Mouse (Mus musculus) neural tube, embryonic 12.5 days (tissue): Measurements from ENCODE around the gene Rora. TPM values are rescaled to one million over a fixed set of nuclear protein-coding genes. Genes with fewer than 3 reads are reported as not detected.

ENCODE experiments used
- ATAC-seq: fragments of 200-750 bp; cut with Nextera tagmentation; 2 replicates; pipeline ENCODE4 v1.8.0; 2017; ENCODE audit warnings: low read depth, mild to moderate bottlenecking, moderate TSS enrichment, moderate library complexity; ENCODE audit not compliant: low FRiP score
- H3K27ac ChIP-seq: fragments of 300-500 bp; sonication (generic); 2 replicates; pipeline ENCODE4 v1.5.1; 2016
- H3K27me3 ChIP-seq: fragments of 300-500 bp; sonication (generic); replicated peaks from 2 replicates; pipeline ENCODE4 v1.6.1; 2016; ENCODE audit warnings: mild to moderate bottlenecking
- H3K36me3 ChIP-seq: fragments of 300-500 bp; sonication (generic); 2 replicates; pipeline ENCODE4 v1.6.1; 2016; ENCODE audit warnings: mild to moderate bottlenecking
- H3K4me1 ChIP-seq: fragments of 300-500 bp; sonication (generic); 2 replicates; pipeline ENCODE4 v1.6.1; 2016
- H3K4me2 ChIP-seq: fragments of 300-500 bp; sonication (generic); replicated peaks from 2 replicates; pipeline ENCODE4 v1.6.1; 2016; ENCODE audit warnings: mild to moderate bottlenecking
- H3K4me3 ChIP-seq: fragments of 300-500 bp; sonication (generic); 2 replicates; pipeline ENCODE4 v1.5.1; 2016
- H3K9ac ChIP-seq: fragments of 300-500 bp; sonication (generic); 2 replicates; pipeline ENCODE4 v1.6.1; 2016; ENCODE audit warnings: mild to moderate bottlenecking
- H3K9me3 ChIP-seq: fragments of 300-500 bp; sonication (generic); 2 replicates; pipeline ENCODE4 v1.6.1; 2016; ENCODE audit warnings: mild to moderate bottlenecking
- WGBS: fragments of 180-500 bp; shearing (Covaris S2); methylation state at CpG from one replicate; pipeline ENCODE4 v1.1.7; 2016; 5-methylcytosine and 5-hydroxymethylcytosine counted together
- polyA plus RNA-seq: library from polyadenylated mRNA; unstranded; fragments of >200 nt; fragmentation: Nextera tagmentation; extraction: Ambion mirVana; gene quantifications from 2 replicates; pipeline ENCODE4 v1.2.1, GENCODE M21; 2016

The Rora gene
- polyA plus RNA-seq, 1 experiment from 2014 or later: 5.3 TPM

DNA sequence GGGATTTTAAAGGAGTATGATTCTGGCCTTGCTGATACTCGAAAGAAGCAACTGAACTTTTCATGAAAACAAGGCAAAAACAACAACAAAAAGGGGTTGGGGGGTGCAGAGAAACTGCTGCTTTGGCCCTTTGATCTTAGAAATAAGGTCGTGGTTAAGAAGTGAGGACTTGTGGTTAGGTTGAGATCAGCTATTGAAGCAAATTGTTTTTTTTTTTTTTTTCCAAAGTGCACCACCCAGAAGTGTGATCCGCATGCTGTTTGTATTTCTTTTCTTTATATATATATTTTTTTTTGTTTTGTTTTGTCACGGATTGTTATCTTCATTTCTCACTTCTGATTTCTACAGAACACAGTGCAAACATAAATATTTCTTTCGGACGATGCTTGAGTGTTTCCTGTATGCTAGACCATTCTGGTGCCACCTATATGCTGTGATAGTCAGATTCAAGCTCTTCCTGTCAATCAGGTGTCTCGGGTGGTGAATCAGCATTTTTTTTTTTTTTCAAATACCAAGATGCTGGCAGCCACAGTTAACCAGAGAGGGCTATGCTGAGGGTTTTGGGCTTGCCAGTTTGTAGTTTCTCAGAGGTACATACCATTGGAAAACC lies 644.3 kb downstream of the Rora start:
- H3K9me3 ChIP-seq: no peaks in the 10 kb centered on the region
- H3K27ac ChIP-seq: no peak overlapping the region
- WGBS: 83% methylated on average over 7 of the region's 7 CpGs
- no peak overlapping the region for H3K9ac ChIP-seq
- no peak overlapping the region for H3K4me2 ChIP-seq
- H3K4me1 ChIP-seq: peaks cover 4% of the 10 kb centered on the region; the same call in 1 of the 2 replicates
- H3K36me3 ChIP-seq: no peaks in the 10 kb centered on the region
- peaks cover 16% of the 10 kb centered on the region for H3K27me3 ChIP-seq
- no peak overlapping the region for H3K4me3 ChIP-seq
- no peak for ATAC-seq

DNA sequence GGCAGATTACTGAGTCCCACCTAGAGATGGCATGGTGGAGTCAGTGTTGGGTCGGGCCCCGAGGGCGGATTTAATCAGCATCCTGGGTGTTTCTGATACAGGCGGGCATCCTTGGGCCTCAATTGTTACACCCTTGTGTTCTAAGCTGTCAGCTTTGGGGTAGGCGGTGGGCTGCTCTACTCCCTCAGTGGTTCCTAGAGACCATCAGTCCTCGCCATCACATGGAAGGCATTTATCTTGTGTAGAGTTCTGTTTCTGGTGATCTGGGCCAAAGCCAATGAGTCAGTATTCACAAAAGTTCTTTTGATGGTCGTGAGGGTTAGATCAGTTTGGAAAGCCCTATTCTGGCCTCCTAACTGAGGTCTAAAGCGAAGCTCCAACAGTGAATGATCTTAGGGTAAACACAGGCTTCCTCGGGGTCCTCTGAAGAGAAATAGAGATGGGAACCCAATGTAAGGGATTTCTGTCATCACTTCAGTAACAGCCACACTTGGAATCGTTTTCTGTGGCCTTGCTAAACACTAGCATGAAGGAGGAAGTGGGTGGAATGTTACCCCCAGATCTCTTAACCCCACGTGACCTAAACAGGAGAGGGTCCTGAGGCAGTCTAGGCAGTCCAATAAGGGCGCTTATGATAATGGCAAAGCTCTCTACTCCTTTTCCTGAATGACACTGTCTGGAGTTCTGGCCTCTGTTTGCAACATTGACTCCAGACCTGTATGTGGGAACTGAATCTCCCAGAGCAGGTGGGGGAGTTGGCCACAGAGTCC lies 645.2 kb downstream of the Rora start:
- Histone ChIP-seq H3K27ac (no peak overlapping the region), H3K27me3 (peaks cover 8% of the 10 kb centered on the region; the same call in 1 of the 2 replicates), H3K4me2 (no peak overlapping the region), H3K4me3 (no peak overlapping the region), H3K4me1 (peaks cover 6% of the 10 kb centered on the region; the same call in 1 of the 2 replicates), H3K9me3 (no peaks in the 10 kb centered on the region), H3K36me3 (no peaks in the 10 kb centered on the region), H3K9ac (no peak overlapping the region)
- no peak for ATAC-seq
- 82% methylated on average over 12 of the region's 12 CpGs for WGBS

GRCm38 (mm10) chr9:69299484-69299883 lies 645.9 kb downstream of the Rora start:
- no peaks in the 10 kb centered on the region for H3K9me3 ChIP-seq
- 0 out of 2 replicates have a peak, but pooled peaks cover 8% of the 10 kb centered on the region for H3K27me3 ChIP-seq
- no peak overlapping the region for H3K9ac ChIP-seq
- ATAC-seq: no peak
- H3K4me1 ChIP-seq: peaks cover 6% of the 10 kb centered on the region; the same call in 1 of the 2 replicates
- no peak overlapping the region for H3K4me2 ChIP-seq
- 70% methylated on average over 2 of the region's 2 CpGs for WGBS
- H3K36me3 ChIP-seq: no peaks in the 10 kb centered on the region
- H3K4me3 ChIP-seq: no peak overlapping the region
- no peak overlapping the region for H3K27ac ChIP-seq

- ATAC-seq: no peak
- Histone ChIP-seq H3K27me3 (0 out of 2 replicates have a peak, but pooled peaks cover 8% of the 10 kb centered on the region), H3K9me3 (no peaks in the 10 kb centered on the region), H3K36me3 (no peaks in the 10 kb centered on the region), H3K4me3 (no peak overlapping the region), H3K4me1 (peaks cover 6% of the 10 kb centered on the region; the same call in 1 of the 2 replicates), H3K9ac (no peak overlapping the region), H3K27ac (no peak overlapping the region), H3K4me2 (no peak overlapping the region)
- WGBS: 90% methylated on average over 8 of the region's 8 CpGs
Measured at GRCm38 (mm10) chr9:69300296-69300695, 646.7 kb downstream of the Rora start.

- no peaks in the 10 kb centered on the region for H3K9me3 ChIP-seq
- H3K4me2 ChIP-seq: 0 out of 2 replicates have a peak overlapping the region, but pooled peaks have one; percentile 2
- no peak overlapping the region for H3K27ac ChIP-seq
- no peak for ATAC-seq
- peaks cover 6% of the 10 kb centered on the region; the same call in 1 of the 2 replicates for H3K4me1 ChIP-seq
- no peak overlapping the region for H3K4me3 ChIP-seq
- H3K36me3 ChIP-seq: no peaks in the 10 kb centered on the region
- H3K27me3 ChIP-seq: 0 out of 2 replicates have a peak, but pooled peaks cover 5% of the 10 kb centered on the region
- WGBS: 14% methylated on average over 9 of the region's 9 CpGs
- no peak overlapping the region for H3K9ac ChIP-seq
Measured at GRCm38 (mm10) chr9:69301445-69301844, 647.9 kb downstream of the Rora start.

DNA sequence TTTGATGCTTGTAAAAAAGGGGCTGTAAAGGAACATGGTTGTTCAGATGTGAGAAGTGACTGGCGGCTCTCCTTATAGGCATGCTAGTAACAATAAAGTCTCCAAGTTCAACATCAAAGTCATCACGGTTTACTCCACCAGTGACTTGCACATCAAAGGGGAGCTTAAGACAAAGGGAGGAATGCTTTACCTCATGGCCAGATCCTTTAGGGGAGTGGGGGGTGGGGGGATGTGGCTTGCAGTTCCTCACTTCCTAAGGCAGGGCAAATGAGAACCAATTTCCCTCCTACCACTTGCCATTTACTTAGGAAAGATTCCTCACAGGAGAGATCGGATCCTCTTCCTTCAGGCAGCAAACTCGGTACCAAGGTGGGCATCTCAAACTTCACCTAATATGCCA lies 648.4 kb downstream of the Rora start:
- H3K9me3 ChIP-seq: no peaks in the 10 kb centered on the region
- no peaks in the 10 kb centered on the region for H3K36me3 ChIP-seq
- no peak overlapping the region for H3K4me3 ChIP-seq
- H3K27me3 ChIP-seq: 0 out of 2 replicates have a peak, but pooled peaks cover 5% of the 10 kb centered on the region
- 10% methylated on average over 4 of the region's 4 CpGs for WGBS
- 0 out of 2 replicates have a peak overlapping the region, but pooled peaks have one; percentile 2 for H3K4me2 ChIP-seq
- no peak overlapping the region for H3K9ac ChIP-seq
- no peak for ATAC-seq
- H3K4me1 ChIP-seq: peaks cover 8% of the 10 kb centered on the region; the same call in 1 of the 2 replicates
- no peak overlapping the region for H3K27ac ChIP-seq

GRCm38 (mm10) chr9:69302846-69303245 lies 649.3 kb downstream of the Rora start:
- H3K4me1 ChIP-seq: peaks cover 9% of the 10 kb centered on the region; the same call in 1 of the 2 replicates
- H3K4me3 ChIP-seq: no peak overlapping the region
- H3K9me3 ChIP-seq: no peaks in the 10 kb centered on the region
- H3K27me3 ChIP-seq: 0 out of 2 replicates have a peak, but pooled peaks cover 5% of the 10 kb centered on the region
- no peak overlapping the region for H3K27ac ChIP-seq
- H3K9ac ChIP-seq: no peak overlapping the region
- H3K4me2 ChIP-seq: no peak overlapping the region
- H3K36me3 ChIP-seq: no peaks in the 10 kb centered on the region
- WGBS: 16% methylated on average over 5 of the region's 5 CpGs
- ATAC-seq: no peak

DNA sequence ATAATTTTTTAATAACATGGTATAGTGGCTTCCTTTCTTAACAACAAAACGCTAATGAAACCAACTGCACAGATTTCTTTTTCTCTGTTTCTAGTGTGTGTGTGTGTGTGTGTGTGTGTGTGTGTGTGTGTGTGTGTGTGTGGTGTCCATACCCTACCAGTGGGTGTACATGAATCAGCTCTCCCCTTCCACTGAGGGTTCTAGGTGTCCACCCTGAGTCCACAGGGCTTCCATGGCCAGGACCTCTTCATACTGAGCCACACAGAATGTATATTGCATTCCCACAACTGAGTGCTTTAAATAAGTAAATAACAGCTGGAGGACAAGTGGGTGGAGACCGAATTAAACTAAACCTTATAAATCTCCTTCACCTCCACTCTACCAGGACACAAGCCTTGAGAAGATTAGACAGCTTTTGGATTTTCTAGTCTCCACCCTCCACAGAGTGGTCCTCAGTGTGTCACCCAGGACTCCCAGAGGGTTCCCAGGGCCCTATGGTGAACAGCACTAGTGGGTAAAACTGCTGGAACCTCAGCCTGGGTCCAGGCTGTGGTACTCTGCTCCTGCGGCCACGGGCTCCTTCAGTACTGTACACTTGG lies 649.9 kb downstream of the Rora start:
- WGBS: 75% methylated on average over 4 of the region's 4 CpGs
- Histone ChIP-seq H3K4me3 (no peak overlapping the region), H3K9me3 (no peaks in the 10 kb centered on the region), H3K9ac (no peak overlapping the region), H3K27me3 (0 out of 2 replicates have a peak, but pooled peaks cover 5% of the 10 kb centered on the region), H3K4me2 (no peak overlapping the region), H3K27ac (no peak overlapping the region), H3K4me1 (peaks cover 9% of the 10 kb centered on the region; the same call in 1 of the 2 replicates), H3K36me3 (no peaks in the 10 kb centered on the region)
- no peak for ATAC-seq

GRCm38 (mm10) chr9:69303962-69304361 lies 650.4 kb downstream of the Rora start:
- Histone ChIP-seq H3K4me1 (peaks cover 9% of the 10 kb centered on the region; the same call in 1 of the 2 replicates), H3K9me3 (no peaks in the 10 kb centered on the region), H3K4me3 (no peak overlapping the region), H3K9ac (no peak overlapping the region), H3K27me3 (0 out of 2 replicates have a peak, but pooled peaks cover 5% of the 10 kb centered on the region), H3K27ac (no peak overlapping the region), H3K4me2 (no peak overlapping the region), H3K36me3 (no peaks in the 10 kb centered on the region)
- ATAC-seq: no peak
- WGBS: 93% methylated on average over 4 of the region's 4 CpGs

DNA sequence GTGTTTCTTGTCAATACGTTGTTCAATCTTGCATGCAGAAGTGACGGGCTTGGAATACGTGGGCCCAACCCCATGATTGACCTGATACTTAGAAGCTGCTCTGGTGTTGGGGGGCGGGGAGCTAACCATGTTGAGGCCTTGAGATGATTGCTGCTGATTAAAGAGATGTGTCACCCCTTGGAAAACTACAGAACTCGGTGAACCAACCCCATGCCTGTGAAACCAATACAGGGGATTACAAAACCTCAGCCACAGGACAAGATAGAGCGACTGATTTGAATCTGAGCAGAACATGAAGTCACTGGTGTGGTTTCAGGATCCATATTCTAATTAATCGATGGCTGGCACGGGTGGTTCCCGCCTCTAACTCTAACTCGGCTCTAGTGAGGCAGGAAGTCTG lies 650.9 kb downstream of the Rora start:
- H3K36me3 ChIP-seq: no peaks in the 10 kb centered on the region
- H3K4me1 ChIP-seq: peaks cover 9% of the 10 kb centered on the region; the same call in 1 of the 2 replicates
- H3K27me3 ChIP-seq: 0 out of 2 replicates have a peak, but pooled peaks cover 5% of the 10 kb centered on the region
- no peaks in the 10 kb centered on the region for H3K9me3 ChIP-seq
- H3K9ac ChIP-seq: no peak overlapping the region
- ATAC-seq: no peak
- H3K4me2 ChIP-seq: no peak overlapping the region
- no peak overlapping the region for H3K4me3 ChIP-seq
- no peak overlapping the region for H3K27ac ChIP-seq
- WGBS: 79% methylated on average over 10 of the region's 10 CpGs

GRCm38 (mm10) chr9:69304991-69305390 lies 651.4 kb downstream of the Rora start:
- Histone ChIP-seq H3K4me2 (no peak overlapping the region), H3K27me3 (0 out of 2 replicates have a peak, but pooled peaks cover 5% of the 10 kb centered on the region), H3K36me3 (no peaks in the 10 kb centered on the region), H3K9me3 (no peaks in the 10 kb centered on the region), H3K27ac (no peak overlapping the region), H3K9ac (no peak overlapping the region), H3K4me1 (peaks cover 9% of the 10 kb centered on the region; the same call in 1 of the 2 replicates), H3K4me3 (no peak overlapping the region)
- WGBS: 63% methylated on average over 3 of the region's 3 CpGs
- ATAC-seq: no peak
